Mouse (Mus musculus) adrenal gland, postnatal 25 days (tissue): ENCODE results near the gene Dand5. TPM values are rescaled to one million over a fixed set of nuclear protein-coding genes. Genes with fewer than 3 reads are reported as not detected.
"Not testable (repeated sequence)": the region's sequence is repeated elsewhere in the genome, so short reads cannot be mapped to it uniquely, and the experiment has no call there.

ENCODE experiments used
- DNase-seq: peaks from one replicate; pipeline ENCODE4 v3.0.0; 2021; ENCODE audit warnings: mixed read lengths
- total RNA-seq: library from RNA; stranded (reverse); gene quantifications from 2 replicates; pipeline ENCODE4 v1.2.3, GENCODE M21; 2021

Dand5 gene
- total RNA-seq, 1 experiment from 2014 or later = 11.2 TPM

DNA sequence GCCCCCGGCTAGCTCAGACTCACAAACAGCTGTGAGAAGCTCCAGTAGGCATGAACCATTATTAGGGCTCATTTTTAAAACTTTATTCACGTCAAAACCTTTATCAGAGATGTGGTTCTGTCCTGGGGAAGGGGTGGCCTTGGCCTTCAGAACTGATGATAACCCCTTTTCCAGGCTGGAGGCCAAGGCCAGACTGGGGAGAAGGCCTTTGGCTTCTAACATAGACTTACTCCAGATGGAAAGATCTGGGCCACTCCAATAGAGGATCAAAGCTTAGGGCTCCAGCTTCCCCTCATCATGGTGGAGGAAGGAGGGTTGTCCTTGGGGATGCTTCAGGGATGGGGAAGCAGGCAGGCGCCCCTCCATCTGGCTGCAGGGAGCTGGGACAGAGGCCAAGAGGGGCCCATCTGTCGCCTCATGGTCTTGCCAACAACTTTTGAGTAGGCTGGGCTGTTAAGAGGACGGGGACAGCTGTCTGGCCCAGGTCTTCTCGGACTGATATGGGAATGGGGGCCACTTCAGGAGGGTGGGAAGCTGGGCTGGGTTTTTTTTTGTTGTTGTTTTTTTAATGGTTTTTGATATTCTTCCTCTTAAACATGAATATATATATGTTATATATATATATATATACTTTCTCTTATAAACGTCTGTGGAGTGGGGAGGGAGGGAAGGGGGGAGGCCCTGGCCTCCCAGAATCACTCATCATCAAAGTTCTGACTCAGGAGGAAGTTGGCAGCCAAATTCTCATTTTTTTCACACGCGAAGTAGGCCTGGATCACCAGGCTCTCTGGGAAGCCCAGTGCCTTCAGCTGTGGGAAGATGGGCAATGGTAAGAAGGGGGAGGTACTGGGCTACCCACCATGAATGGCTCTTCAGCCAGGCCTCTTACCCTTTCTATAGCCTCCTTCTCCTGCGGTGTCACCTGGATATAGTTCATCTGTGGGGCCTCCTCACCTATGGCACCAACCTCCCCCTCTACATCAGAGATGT, 12.5 kb upstream of the Dand5 start:
- peak; percentile 47 for DNase-seq

DNA sequence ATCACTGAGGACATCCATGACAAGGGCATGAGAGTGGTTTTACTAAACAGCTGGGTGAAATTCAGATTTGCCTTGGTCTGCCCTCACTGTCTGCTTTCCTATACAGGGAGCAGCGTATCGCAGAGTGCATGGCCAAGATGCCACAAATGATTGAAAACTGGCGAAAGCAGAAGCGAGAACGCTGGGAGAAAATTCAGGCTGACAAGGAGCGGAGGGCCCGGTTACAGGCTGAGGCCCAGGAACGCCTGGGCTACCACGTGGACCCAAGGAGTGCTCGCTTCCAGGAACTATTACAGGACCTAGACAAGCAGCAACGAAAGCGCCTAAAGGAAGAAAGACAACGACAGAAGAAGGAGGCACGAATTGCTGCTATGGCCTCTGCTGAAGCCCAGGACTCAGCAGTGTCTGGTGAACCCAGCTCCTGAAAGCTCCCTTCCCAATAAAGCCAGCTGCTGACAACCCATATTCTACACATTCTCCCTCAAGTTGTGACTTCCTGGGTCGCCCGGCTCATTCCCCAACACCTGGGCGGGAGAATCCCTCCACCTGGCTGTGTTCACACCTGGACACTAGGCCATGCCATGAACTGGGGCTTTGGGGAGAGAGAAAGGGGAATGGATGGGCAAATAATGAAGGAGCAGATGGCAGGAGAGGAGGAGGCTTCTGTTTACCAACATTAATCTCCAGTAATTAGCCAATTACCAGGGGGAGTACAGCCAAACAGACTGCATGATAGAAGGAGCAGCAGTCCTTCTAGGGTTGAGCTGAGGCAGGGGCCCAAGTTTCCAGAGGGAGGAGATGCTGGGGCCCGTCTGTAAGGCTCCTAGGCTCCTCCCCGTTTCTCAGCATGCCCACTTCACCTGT, 11.6 kb upstream of the Dand5 start:
- no peak for DNase-seq

DNA sequence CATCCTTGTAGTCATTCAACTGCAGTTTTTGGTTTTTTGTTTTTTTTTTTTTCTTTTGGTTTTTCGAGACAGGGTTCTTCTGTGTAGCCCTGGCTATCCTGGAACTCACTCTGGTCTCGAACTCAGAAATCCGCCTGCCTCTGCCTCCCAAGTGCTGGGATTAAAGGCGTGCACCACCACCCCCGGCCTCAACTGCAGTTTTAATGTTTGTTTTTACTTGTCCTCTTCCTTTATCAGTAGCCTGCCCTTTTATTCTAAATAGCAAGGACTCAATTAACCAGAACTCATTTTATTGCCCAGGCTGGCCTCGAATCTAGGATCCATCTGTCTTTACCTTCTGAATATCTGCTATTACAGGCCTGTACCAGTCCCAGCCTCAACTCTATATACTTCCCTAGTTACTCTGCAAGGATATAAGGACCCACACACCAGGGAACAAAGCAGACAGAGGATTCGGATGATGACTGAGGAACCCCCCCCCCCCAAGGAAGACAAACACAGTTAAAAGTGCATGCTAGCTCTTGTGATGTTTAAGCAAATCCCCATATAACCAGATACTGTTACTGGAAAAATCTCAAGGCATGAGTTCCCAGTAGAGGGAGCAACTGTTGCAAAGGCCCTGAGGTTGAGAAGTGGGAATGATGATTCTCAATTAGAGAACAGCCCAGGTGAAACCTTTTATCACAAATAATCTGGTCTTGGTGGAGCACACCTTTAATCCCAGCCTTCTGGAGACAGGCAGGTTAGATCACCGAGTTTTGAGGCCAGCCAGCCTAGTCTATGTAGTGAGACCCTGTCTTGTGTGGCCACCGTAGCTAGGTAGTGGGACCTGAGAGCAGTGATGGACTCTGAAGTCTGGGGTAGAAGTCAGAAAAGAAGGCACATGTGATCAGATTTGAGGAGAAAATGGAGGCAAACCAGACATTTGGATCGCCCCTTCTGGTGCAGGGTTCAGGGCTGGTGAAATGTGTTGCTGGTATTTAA, 10.4 kb upstream of the Dand5 start:
- no peak for DNase-seq

DNA sequence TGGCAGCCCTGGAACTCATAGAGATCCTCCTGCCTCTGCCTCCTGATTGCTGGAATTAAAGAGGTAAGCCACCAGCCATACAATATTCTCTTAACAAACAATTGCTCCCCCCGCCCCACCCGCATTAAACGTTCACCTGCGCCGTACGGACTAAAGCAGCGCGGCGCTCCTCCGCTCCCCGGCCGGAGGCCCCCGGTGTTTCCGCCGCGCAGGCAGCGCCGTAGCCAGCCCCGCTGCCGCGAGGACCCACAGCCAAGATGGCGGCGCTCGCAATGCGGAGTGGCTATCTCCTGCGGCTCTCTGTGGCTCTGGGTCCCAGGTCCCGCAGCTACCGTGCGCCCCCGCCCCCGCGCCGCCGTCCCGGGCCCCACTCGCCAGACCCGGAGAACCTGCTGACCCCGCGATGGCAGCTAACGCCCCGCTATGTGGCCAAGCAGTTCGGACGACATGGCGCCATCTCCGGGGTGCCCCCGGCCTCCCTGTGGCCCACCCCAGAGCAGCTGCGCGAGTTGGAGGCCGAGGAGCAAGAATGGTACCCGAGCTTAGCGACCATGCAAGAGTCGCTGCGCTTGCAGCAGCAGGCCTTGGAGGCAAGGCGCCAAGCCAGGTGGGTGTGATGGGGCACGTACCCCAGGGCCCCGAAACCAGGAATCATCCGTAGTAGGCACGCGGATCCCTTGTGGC, 9.6 kb upstream of the Dand5 start:
- peak; percentile 89 for DNase-seq

DNA sequence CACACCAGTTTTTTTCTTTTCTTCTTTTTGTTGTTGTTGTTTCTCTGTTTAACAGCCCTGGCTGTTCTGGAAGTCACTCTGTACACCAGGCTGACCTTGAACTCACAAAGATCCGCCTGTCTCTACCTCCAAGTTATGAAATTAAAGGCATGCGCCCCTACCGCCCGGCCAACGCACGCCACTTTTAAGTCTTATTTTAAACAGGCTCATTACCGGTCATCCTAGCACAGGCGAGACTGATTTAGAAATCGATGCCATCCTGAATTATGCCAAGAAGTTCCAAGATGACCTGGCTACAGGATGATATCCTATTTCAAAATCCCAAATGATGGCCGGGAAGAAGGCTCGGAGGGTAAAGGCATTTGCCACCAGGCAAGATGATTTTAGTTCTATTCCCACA, 8.9 kb upstream of the Dand5 start, which contains the start of gene Gadd45gip1:
Gene Gadd45gip1, plus strand, starts transcription at position 33 of the 400 bp plus-strand sequence.
- peak; percentile 35 for DNase-seq

DNA sequence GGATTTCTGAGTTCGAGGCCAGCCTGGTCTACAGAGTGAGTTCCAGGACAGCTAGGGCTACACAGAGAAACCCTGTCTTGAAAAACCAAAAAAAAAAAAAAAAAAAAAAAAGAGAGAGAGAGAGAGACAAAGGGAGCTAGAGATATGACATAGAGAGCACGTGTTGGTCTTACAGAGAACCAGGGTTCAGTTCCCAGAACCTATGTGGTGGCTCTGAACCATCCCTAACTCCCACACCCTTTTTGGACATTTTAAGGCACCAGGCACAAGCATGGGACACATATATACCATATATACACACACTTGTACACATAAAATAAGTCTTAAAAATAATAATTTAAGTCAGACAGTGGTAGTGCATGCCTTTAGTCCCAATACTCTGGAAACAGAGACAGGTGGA, 3.9 kb upstream of the Dand5 start:
- not testable (repeated sequence) for DNase-seq

DNA sequence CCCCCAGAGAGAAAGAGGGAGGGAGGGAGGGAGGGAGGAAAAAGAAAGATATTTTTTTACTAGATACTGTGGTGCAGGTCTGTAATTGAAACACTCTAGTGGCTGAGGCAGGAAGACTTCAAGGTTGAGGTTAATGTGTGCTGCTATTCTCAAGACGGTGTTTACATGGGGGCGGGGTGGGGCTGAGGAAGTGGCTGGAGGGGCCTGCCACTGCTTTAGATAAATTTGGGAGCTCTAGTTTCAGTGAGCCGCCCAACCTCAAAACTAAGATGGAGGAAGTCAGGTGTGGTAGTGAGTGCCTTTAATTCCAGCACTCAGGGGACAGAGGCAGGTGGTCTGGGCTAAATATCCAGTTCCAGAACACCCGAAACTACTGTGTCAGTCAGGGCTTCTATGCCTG, 3.0 kb upstream of the Dand5 start:
- no peak for DNase-seq

DNA sequence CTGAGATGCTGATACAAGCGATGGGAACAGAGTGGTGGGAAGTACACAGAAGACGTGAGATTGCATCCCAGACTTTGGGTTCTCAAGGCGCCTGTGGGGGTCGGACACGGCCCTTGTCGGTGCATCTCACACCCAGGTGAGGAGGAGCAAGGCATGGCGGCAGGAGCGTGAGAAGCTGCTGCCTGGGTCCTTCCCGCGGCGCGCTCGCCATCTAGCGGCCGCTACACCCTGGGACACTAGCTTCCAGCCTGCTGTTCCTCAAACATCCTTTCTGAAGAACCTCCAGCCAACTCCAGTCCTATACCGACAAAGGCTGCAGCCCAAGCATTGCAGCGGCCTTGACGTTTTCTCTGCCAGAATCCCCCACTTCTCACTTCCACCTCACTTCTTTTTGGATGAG, 1.0 kb upstream of the Dand5 start:
- peak; percentile 59 for DNase-seq

DNA sequence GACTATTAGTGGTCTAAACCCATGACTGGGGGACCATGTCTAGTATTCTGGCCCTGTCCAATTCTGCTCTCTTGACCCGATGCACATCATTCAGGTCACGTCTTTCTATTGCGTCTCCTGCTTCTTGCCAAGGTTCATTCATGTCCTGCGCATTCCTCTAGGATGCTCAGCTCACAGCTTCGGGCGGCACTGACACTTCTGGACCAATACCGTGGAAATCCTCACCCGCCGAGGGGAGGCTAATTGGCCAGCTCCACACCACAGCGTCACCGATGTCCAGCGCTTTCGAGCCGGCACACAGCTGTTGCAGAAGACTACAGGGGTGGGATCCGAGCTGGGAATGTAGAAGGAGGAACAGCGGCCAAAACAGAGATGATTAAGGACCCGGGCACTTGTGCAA, 6.5 kb downstream of the Dand5 start:
- DNase-seq = no peak

DNA sequence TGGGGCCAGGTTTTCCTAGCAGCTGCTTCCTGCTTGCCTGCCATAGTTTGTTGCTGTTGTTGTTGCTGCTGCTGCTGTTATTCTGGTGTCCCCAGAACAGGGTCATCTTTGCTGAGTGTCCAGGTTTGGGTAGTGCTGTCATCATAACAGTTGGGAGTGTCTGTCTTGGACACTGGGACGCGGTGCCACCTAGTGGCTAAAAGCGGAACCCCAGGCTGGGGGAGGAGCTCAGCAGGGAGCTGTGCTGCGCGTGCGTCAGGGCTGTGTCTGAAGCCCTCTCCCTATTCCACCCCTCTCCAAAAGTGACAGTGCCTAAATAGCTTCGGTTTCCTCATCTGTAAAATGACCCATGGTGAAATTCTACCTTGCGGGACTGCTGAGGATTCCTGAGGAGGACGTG, 7.1 kb downstream of the Dand5 start:
- peak; percentile 95 for DNase-seq

DNA sequence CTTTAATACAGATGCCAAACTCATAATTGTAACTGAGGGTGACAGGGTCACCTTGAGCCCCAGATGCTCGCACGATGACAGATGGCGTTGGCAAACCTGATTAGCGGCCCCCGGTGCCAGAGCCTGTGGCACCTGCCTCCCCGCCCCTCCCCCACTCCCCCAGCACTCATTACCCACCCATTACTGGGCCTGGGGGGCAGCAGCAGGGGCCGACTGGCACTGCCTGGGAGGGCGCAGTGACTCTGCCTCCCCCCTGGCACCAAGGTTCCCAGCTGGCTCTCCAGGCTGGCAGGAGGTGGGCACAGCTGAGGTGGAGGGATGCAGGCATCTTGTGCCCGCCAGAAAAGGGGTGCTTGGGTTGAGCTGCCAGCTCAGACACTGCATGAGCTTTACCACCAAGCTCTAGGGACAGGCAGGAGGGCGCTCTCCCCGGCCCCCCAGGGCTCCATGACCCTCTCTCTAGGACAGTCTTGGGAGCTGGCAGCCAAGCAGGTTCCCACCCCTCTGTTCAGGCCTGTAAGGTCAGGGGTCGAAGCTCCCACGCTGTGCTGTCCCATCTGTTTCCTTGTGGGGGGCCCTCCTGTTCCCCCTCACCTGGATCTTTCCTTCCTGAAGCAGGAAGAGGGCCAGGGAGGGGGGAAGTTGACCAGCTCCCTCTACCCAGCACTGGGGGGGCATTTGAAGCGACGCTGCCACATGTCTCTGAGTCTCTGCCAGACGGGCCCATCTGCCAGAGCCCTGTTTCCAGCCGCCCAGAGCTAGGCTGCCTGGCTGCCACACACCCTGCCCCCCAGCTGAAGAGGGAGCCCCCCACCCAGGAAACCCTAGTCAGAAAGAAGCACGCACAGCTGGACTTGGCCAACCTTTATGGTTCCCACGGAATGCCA, 7.8 kb downstream of the Dand5 start:
- DNase-seq = no peak

DNA sequence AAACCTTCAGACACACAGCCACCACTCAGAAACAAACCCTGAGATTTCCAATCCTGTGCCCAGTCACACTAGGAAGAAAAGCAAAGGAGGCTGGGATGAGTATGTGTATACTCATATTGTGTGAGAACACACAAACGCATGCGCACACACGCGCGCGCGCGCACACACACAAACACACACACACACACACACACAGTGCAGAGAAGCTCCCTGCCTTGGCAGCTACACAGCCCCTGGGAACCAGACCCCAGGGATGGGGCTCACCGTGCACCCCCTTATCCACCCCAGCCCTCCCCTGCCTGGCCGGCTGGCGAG, 8.4 kb downstream of the Dand5 start:
- DNase-seq = no peak

DNA sequence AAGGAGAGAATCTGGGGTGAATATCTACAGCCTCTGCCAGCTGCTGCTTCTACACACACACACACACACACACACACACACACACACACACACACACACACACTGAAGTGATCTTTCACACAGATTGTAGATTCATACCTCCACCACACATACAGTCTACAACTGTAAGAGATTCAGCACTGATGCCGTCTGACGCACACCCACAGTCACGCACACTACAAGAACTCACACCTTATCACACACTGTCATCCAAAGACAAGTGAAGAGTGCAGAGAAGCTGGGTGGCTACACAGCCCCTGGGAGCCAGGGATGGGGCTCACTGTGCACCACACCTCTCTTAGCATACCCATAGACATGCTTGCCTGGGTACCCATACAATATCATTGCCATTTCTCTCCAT, 8.8 kb downstream of the Dand5 start:
- DNase-seq = no peak

DNA sequence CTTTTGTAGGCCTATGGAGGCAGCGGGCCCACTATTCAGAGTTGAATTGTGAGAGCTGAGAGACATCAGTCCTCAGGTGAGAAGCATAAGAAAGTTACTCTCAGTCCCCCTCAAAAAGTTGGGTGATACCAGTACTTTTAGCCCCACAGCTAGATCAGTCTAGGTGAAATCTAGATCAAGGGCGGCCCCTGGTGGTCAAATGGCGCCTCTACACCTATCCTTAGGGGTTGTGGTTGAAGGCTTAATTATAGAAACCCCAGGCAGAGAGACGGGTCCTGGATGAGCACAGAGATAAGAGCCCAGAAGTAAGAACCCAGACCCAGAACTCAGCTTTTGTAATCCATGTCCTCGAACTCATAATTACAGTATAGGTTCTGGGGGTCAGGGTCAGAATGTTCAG, 9.6 kb downstream of the Dand5 start:
- peak; percentile 87 for DNase-seq

DNA sequence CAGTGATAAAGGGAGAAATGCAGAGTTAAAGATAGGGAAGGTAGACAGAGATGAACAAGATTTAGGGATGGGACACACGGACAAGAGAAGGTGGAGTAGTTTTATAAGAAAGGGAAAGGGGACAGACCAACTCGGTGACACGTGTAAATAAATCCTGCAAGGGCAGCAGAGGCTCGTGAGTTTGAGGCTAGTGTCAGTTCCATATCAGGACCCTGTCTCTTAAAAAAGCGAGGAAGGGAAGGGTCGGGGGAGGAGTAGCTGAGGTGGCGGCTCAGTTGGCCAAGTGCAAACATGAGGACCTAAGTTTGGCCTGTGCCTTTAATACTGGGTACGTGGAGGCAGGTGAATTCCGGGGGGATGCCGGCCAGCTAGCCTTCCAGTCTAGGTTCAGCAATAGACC, 11.3 kb downstream of the Dand5 start:
- DNase-seq = no peak

DNA sequence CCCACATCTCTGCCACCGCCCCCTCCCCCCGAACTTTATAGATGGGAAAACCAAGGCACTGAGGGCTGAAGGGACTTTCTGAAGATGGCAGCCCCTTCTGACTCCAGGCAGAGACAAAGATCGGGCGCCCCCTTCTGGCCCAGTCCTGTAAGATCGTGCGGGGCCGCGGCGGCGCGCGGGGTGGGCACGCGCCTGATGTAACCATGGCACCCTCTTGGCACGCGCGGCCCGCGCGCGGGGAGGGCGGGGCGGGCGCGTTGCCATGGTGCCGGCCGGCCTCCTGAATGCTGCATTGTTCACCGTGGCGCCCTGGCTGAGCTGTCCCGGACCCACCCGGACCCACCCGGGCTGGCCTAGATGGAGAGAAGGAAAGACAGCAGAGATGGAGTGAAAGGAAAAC, 11.7 kb downstream of the Dand5 start:
- peak; percentile 95 for DNase-seq

DNA sequence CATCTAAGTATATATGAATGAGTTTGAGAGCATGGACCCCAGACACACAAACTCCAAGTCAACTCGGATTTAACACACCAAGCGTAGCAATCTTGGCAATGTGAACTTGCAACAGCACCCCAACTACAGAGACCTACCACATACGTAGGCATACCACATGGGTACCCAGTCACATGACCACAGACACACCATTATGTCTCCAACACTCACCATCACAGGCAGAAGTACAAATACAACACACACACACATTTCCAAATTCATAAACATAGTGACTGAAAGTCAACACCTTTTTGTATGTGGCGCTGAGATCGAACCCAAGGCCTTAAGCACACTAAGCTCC, 12.7 kb downstream of the Dand5 start:
- no peak for DNase-seq

DNA sequence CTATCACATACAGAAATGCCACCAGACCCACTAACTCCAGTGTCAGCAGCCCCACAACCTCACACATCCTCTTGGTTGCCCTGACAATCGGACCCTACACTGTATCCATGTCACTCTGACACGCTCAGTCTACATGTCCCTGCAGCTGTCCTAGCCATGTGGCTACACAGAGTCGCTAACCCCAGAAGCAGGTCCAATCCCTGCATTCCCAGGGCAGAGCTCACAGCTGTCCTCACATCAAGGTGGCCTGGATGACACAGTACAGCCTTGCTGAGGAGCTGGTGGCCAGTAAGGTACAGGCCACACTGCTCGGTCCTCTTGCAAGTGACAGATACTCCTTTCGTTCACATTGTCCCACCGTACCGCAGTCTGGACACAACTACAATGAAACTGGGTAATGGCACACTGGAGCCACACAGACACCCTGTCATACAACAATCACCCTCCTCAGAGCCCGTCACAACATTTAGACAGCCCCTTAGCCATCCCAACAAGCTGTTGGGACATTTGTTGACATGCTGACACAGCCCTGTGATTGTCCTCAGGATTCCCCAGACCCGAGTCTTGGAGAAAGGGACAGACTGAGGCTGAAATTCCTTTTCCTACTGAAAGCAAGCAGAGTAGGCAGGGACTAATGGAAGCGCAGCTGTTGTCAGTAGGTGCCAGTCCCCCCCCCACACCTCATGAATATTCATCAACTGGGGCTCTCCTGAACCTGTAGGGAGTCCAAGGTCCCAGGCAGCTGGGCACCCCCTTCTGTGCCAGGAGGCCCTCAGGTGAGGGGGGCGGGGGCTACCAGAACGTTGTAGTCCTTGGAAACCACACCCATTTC, 13.3 kb downstream of the Dand5 start:
- DNase-seq = no peak

DNA sequence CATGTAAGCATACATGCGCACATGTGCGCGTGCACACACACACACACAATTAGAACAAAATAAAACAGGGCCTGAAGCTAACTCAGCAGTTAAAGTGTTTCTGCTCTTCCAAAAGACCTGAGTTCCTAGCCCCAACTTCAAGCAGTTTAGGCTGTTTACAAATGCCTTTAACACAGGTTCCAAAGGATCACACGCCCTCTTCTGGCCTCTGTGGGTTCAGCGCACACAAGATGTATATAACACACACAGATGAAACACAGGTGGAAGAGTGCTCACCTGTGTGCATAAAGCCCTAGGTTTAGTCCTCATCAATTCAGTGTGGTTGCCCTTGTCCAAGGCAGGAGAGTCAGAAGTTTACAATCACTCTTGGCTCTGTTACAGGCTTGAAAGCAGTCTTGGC, 16.6 kb downstream of the Dand5 start:
- no peak for DNase-seq
